Mouse (Mus musculus) C2C12 (cell line): ENCODE results near the gene Syt9. TPM values are rescaled to one million over a fixed set of nuclear protein-coding genes. Genes with fewer than 3 reads are reported as not detected.

Source experiments
- H3K27me3 ChIP-seq: one replicate; pipeline ENCODE4 v1.6.1; 2011; ENCODE audit not compliant: control insufficient read depth, insufficient read depth, insufficient read length
- H3K36me3 ChIP-seq: one replicate; pipeline ENCODE4 v1.6.1; 2011; ENCODE audit not compliant: control insufficient read depth, insufficient read depth
- H3K4me3 ChIP-seq: one replicate; pipeline ENCODE4 v1.5.1; 2011; ENCODE audit warnings: mild to moderate bottlenecking, control low read depth; ENCODE audit not compliant: poor library complexity, insufficient read depth, severe bottlenecking
- H3K79me2 ChIP-seq: one replicate; pipeline ENCODE4 v1.6.1; 2011; ENCODE audit not compliant: control insufficient read depth, insufficient read depth
- H3K79me3 ChIP-seq: one replicate; pipeline ENCODE4 v1.6.1; 2011; ENCODE audit warnings: low read depth, control low read depth
- H3ac ChIP-seq: one replicate; pipeline ENCODE3; 2011; ENCODE audit warnings: low read depth; ENCODE audit not compliant: control insufficient read depth, insufficient read length
- CEBPB ChIP-seq: IDR thresholded peaks from one replicate; pipeline ENCODE4 v1.6.1; 2011; ENCODE audit warnings: low read depth, mild to moderate bottlenecking, control low read depth, moderate library complexity
- CTCF ChIP-seq: IDR thresholded peaks from one replicate; pipeline ENCODE4 v1.5.1; 2011; ENCODE audit not compliant: control insufficient read depth, insufficient read depth, insufficient read length
- FOSL1 ChIP-seq: IDR thresholded peaks from one replicate; pipeline ENCODE4 v1.8.0; 2011; ENCODE audit warnings: mild to moderate bottlenecking, low read length; ENCODE audit not compliant: poor library complexity, insufficient read depth, severe bottlenecking
- MAX ChIP-seq: IDR thresholded peaks from one replicate; pipeline ENCODE4 v1.6.1; 2011; ENCODE audit warnings: mild to moderate bottlenecking, control low read depth
- MYOD1 ChIP-seq: IDR thresholded peaks from one replicate; pipeline ENCODE4 v1.6.1; 2011; ENCODE audit warnings: low read depth; ENCODE audit not compliant: control insufficient read depth, insufficient read length
- MYOG ChIP-seq: IDR thresholded peaks from one replicate; pipeline ENCODE4 v1.6.1; 2011; ENCODE audit not compliant: control insufficient read depth, insufficient read length; ENCODE audit errors: extremely low read depth
- USF1 ChIP-seq: IDR thresholded peaks from one replicate; pipeline ENCODE4 v1.6.1; 2011; ENCODE audit warnings: low read depth, mild to moderate bottlenecking, control low read depth, moderate library complexity
- polyA plus RNA-seq: library from polyadenylated mRNA; unstranded; fragments of >200 nt; fragmentation: generic; extraction: Trizol; gene quantifications from one replicate; pipeline ENCODE4 v1.2.1, GENCODE M21; 2012; ENCODE audit warnings: missing spikeins

Syt9 gene
- polyA plus RNA-seq, 1 experiment = not detected

- TF ChIP-seq USF1 (no peak), FOSL1 (no peak), MAX (no peak), CTCF (no peak), MYOD1 (no peak), CEBPB (no peak), MYOG (no peak)
- no peaks in the 10 kb centered on the region for H3K27me3 ChIP-seq
- H3K79me3 ChIP-seq = no peaks in the 10 kb centered on the region
- no peaks in the 10 kb centered on the region for H3K36me3 ChIP-seq
- H3K79me2 ChIP-seq = no peaks in the 10 kb centered on the region
- no peak overlapping the region for H3K4me3 ChIP-seq
- no peak overlapping the region for H3ac ChIP-seq
Measured at GRCm38 (mm10) chr7:107504761-107505712, 134.5 kb downstream of the Syt9 start.

GRCm38 (mm10) chr7:107507920-107508319, 137.4 kb downstream of the Syt9 start:
- Histone ChIP-seq H3ac (no peak overlapping the region), H3K79me3 (no peaks in the 10 kb centered on the region), H3K36me3 (no peaks in the 10 kb centered on the region), H3K79me2 (no peaks in the 10 kb centered on the region), H3K4me3 (no peak overlapping the region), H3K27me3 (no peaks in the 10 kb centered on the region)
- TF ChIP-seq MAX = no peak
- TF ChIP-seq CEBPB = no peak
- TF ChIP-seq MYOD1 = no peak
- TF ChIP-seq USF1 = no peak
- no peak for TF ChIP-seq FOSL1
- no peak for TF ChIP-seq MYOG
- no peak for TF ChIP-seq CTCF

GRCm38 (mm10) chr7:107509740-107510139, 139.2 kb downstream of the Syt9 start:
- TF ChIP-seq CEBPB (no peak), MAX (no peak), FOSL1 (no peak), CTCF (no peak), MYOD1 (no peak)
- H3K79me3 ChIP-seq = no peaks in the 10 kb centered on the region
- H3K27me3 ChIP-seq = no peaks in the 10 kb centered on the region
- no peak overlapping the region for H3ac ChIP-seq
- no peaks in the 10 kb centered on the region for H3K79me2 ChIP-seq
- H3K36me3 ChIP-seq = no peaks in the 10 kb centered on the region
- H3K4me3 ChIP-seq = no peak overlapping the region

GRCm38 (mm10) chr7:107516704-107517410, 146.3 kb downstream of the Syt9 start:
- Histone ChIP-seq H3K4me3 (no peak overlapping the region), H3ac (no peak overlapping the region), H3K79me2 (no peaks in the 10 kb centered on the region), H3K27me3 (no peaks in the 10 kb centered on the region), H3K36me3 (no peaks in the 10 kb centered on the region), H3K79me3 (no peaks in the 10 kb centered on the region)
- TF ChIP-seq CTCF (no peak), CEBPB (no peak), MYOD1 (no peak), FOSL1 (no peak), MYOG (no peak), MAX (no peak), USF1 (no peak)

- no peaks in the 10 kb centered on the region for H3K27me3 ChIP-seq
- H3K79me2 ChIP-seq = no peaks in the 10 kb centered on the region
- no peak overlapping the region for H3K4me3 ChIP-seq
- H3K36me3 ChIP-seq = no peaks in the 10 kb centered on the region
- TF ChIP-seq FOSL1 (no peak), MYOG (no peak), CEBPB (no peak), USF1 (no peak), CTCF (no peak), MYOD1 (no peak), MAX (no peak)
- no peaks in the 10 kb centered on the region for H3K79me3 ChIP-seq
- no peak overlapping the region for H3ac ChIP-seq
Measured at GRCm38 (mm10) chr7:107519256-107520025, 148.9 kb downstream of the Syt9 start.
